Mouse (Mus musculus): ENCODE results near the gene Gm13304. TPM values are rescaled to one million over a fixed set of nuclear protein-coding genes. Genes with fewer than 3 reads are reported as not detected.

The Gm13304 gene
- polyA plus RNA-seq (2014; fragmentation: Illumina TruSeq; extraction: RNeasy Lipid Tissue Mini Kit (QIAGEN cat#74804); ENCODE audit: low read depth, low replicate concordance) = not detected

DNA sequence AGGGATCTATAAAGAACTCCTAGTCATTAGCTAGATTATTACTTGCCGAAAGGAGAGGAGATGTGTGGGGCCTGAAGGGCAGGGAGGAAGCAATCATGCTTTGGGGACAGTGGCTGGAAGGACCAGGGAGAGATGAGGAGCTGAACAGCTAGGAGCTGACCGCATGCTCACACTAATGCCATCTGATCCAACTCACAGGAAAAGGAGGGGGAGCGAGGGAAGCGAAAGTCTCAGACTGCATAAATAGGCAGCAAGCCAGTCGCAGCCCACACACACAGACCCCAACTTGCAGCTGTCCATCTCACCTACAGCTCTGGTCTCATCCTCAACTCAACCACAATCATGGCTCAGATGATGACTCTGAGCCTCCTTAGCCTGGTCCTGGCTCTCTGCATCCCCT, at the start of gene Gm13304:
Gm13304 (plus strand) TSS at position 301 of the 400 bp plus-strand sequence.

DNA sequence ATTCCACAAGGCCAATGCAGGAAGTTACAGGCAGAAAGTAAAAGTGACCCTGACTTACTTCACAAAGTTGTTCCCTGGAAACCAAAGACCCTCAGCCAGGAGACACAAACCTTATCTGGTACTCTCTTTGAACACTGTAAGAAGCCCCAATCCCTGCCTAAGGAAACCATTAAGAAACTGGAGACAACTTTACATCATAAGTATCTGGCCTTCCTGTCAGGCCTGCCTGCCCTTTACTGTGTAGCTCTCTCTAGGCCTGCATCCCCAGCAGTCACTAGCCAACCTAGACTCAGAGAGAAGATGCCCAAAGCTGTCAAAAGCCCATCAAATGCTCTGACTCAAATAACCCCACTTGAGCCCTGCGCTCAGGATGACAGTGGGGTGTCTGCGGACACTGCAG, 23.7 kb upstream of the Gm13304 start, which contains the start of gene Gm3893:
Gm3893 (plus strand) TSS at position 301 of the 400 bp plus-strand sequence.

DNA sequence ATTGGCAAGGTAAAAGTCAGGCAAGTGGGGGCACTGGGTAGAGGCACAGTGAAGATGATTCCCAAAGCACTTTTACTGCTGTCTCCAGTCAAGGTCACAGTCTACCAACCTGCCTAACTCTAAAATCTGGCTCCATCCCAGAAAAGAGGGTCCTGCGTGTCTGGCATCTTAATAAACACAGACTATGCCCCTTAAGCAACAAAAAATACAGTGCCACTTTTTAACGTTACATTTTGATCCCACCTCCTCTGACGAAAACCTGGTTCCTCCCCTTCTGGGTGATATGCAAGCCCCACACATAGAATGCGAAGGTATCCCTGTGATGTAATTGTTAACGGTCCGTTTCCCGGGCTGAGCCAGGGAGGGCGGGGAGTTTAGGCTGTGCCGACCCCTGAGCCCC, 38.5 kb downstream of the Gm13304 start, which contains the start of gene Gm13306:
Gm13306 (plus strand) TSS at position 301 of the 400 bp plus-strand sequence.

Other genes with a start within 250 kb of the Gm13304 start
- gene Gm21541, start 211.2 kb upstream of the Gm13304 start, polyA plus RNA-seq (2014; fragmentation: Illumina TruSeq; extraction: RNeasy Lipid Tissue Mini Kit (QIAGEN cat#74804); ENCODE audit: low read depth, low replicate concordance) = not detected
- not detected for gene Gm20878, start 173.2 kb upstream of the Gm13304 start, polyA plus RNA-seq (2014; fragmentation: Illumina TruSeq; extraction: RNeasy Lipid Tissue Mini Kit (QIAGEN cat#74804); ENCODE audit: low read depth, low replicate concordance)
- 1.5 TPM for gene Fam205a4, start 148.8 kb upstream of the Gm13304 start, polyA plus RNA-seq (2014; fragmentation: Illumina TruSeq; extraction: RNeasy Lipid Tissue Mini Kit (QIAGEN cat#74804); ENCODE audit: low read depth, low replicate concordance)
- not detected for gene Gm21093, start 80.1 kb upstream of the Gm13304 start, polyA plus RNA-seq (2014; fragmentation: Illumina TruSeq; extraction: RNeasy Lipid Tissue Mini Kit (QIAGEN cat#74804); ENCODE audit: low read depth, low replicate concordance)
- gene Gm3893, start 23.6 kb upstream of the Gm13304 start, polyA plus RNA-seq (2014; fragmentation: Illumina TruSeq; extraction: RNeasy Lipid Tissue Mini Kit (QIAGEN cat#74804); ENCODE audit: low read depth, low replicate concordance) = not detected
- not detected for gene Gm13306, start 38.6 kb downstream of the Gm13304 start, polyA plus RNA-seq (2014; fragmentation: Illumina TruSeq; extraction: RNeasy Lipid Tissue Mini Kit (QIAGEN cat#74804); ENCODE audit: low read depth, low replicate concordance)
- gene Gm13305, start 53.8 kb downstream of the Gm13304 start, polyA plus RNA-seq (2014; fragmentation: Illumina TruSeq; extraction: RNeasy Lipid Tissue Mini Kit (QIAGEN cat#74804); ENCODE audit: low read depth, low replicate concordance) = not detected
- gene Gm10600, start 125.8 kb downstream of the Gm13304 start, polyA plus RNA-seq (2014; fragmentation: Illumina TruSeq; extraction: RNeasy Lipid Tissue Mini Kit (QIAGEN cat#74804); ENCODE audit: low read depth, low replicate concordance) = 1.1 TPM
- not detected for gene Ccl21b, start 140.9 kb downstream of the Gm13304 start, polyA plus RNA-seq (2014; fragmentation: Illumina TruSeq; extraction: RNeasy Lipid Tissue Mini Kit (QIAGEN cat#74804); ENCODE audit: low read depth, low replicate concordance)
- gene Gm21953, start 179.4 kb downstream of the Gm13304 start, polyA plus RNA-seq (2014; fragmentation: Illumina TruSeq; extraction: RNeasy Lipid Tissue Mini Kit (QIAGEN cat#74804); ENCODE audit: low read depth, low replicate concordance) = not detected
- gene Fam205a3, start 203.5 kb downstream of the Gm13304 start, polyA plus RNA-seq (2014; fragmentation: Illumina TruSeq; extraction: RNeasy Lipid Tissue Mini Kit (QIAGEN cat#74804); ENCODE audit: low read depth, low replicate concordance) = not detected

All from adrenal gland, adult 10 weeks (tissue).